Mouse (Mus musculus): Measurements from ENCODE around the gene Ppp1r14a. TPM values are rescaled to one million over a fixed set of nuclear protein-coding genes. Genes with fewer than 3 reads are reported as not detected.

Ppp1r14a gene
- total RNA-seq (2021) = 10 to 100 TPM; 13.2 to 15.4 TPM
- long read RNA-seq, experiment 1, partial matches to known transcripts = 0 of 2 reads
- long read RNA-seq, experiment 1, other reads (novel, unspliced or antisense) = 0 of 2 reads
- long read RNA-seq, experiment 2, partial matches to known transcripts = 0 of 4 reads
- long read RNA-seq, experiment 2, other reads (novel, unspliced or antisense) = 0 of 4 reads

DNA sequence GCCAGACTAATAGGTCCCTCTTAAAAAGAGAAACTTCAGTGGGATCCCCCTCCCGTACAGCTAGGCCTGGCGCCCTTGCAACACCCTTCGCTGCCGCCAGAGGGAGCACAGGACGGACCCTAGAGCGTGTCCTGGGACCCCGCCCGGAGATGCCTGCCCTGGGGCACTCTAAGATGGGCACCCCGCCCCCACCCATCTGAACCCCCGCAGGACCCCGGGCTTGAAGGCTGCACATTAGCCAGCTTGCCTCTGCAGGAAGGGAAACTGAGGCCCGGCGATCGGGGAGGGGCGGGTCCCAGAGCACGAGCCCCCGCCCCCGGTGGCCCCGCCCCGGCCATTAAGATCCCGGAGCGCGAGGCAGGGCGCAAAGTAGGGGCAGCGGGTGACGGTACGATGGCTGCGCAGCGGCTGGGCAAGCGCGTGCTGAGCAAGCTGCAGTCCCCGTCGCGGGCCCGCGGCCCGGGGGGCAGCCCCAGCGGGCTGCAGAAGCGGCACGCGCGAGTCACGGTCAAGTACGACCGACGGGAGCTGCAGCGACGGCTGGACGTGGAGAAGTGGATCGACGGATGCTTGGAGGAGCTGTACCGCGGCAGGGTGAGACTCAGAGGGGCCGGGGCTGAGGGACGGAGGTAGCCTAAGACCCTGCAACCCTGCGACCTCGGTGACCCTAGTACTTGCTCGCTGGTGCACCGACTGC lies at the start of gene Ppp1r14a:
TSS of gene Ppp1r14a (plus strand) at position 367 of the 697 bp plus-strand sequence.
- DNase-seq = peak; percentile 86 to 93
- intact Hi-C loops (cut with DNase I) = no loop called here

DNA sequence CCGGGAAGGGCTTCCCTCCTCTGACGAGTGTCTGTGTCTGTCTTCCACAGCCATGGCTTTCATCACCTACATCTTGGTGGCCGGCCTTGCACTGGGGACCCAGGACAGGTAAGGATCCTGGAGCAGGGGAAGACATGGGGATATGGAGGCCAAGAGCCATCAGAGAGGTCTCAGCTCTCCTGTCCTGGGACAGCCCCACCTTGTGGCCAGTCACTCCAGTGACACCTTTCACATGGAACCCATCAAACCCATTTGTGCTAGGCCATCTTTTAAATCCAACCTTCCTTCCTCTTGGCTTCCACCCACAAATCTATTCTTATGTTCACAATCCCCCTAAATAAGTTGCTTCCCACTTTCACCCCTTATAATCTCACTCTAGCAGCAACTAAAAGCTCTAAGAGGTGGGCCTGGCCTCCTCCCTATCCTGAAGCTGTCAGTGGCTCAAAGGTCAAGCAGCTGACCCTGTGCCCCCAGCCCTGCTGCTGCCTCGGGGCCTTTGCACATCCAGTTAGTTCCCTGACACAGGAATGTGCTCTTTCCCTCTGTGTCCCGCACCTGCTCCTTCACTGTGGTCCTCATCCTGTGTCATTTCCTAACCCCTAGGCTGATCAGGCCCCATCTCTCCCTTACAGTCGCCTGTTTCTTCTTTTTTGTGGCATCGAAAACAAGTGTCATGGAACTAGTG lies 44.2 kb upstream of the Ppp1r14a start:
- DNase-seq = peak; percentile 37 to 41
- intact Hi-C loops (cut with DNase I) = loop anchor here (5.0 kb wide), 1 partner anchor 118 kb away; the partner anchor contains the start of gene Ryr1

- intact Hi-C loops (cut with DNase I) = loop anchor here (2.0 to 5.0 kb wide), 2 partner anchors 51 to 119 kb away; partner anchors contain the start of gene Ryr1
- no peak for DNase-seq
Measured at GRCm38 (mm10) chr7:29246015-29246414, 43.1 kb upstream of the Ppp1r14a start.

- intact Hi-C loops (cut with DNase I) = loop anchor here (2.0 to 5.0 kb wide), 2 partner anchors 50 to 119 kb away; partner anchors contain the start of gene Ryr1
- DNase-seq = no peak
Measured at GRCm38 (mm10) chr7:29246619-29247313, 42.3 kb upstream of the Ppp1r14a start.

DNA sequence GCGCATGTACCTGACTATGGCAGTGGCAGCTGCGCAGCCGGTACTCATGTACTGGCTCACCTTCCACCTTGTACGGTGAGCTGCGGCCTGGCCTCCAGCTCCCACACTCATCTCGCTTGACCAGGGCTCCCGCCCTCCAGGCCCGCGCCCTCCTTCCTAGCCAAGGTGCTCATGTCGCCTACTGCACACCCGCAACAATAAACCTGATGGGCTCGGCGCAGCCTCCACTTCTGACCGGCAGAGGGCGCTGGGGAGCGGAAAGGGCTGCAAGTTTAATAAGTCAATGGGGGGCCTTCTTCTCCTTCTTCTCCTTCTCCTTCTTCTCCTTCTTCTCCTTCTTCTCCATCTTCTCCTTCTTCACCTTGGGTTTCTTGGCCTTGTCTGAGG lies 41.8 kb upstream of the Ppp1r14a start:
- DNase-seq = peak; percentile 86 to 92
- intact Hi-C loops (cut with DNase I) = loop anchor here (2.0 to 5.0 kb wide), 2 partner anchors 49 to 120 kb away; partner anchors contain the start of gene Ryr1

DNA sequence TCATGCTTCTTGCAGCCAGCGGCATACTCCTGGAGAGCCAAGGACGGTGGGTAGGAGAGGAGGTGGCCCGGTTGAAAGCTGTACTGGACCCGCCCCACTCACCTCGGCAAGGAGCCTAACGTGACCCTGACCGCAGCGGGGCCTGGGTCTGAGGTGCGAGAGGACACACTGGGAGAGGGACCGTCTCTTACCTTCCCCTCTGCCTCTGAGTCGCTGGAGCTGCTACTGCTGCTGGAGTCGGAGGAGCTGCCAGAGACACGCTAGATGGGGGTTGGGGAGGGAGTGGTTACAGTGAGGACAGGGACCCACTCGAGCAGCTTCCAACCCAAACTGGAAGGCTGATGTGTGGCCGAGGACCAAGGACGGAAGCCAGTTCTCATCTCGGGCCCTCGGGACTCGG lies 41.4 kb upstream of the Ppp1r14a start:
- DNase-seq = peak; percentile 27 to 41
- intact Hi-C loops (cut with DNase I) = loop anchor here (2.0 to 5.0 kb wide), 2 partner anchors 49 to 120 kb away; partner anchors contain the start of gene Ryr1

GRCm38 (mm10) chr7:29248261-29248841 lies 40.8 kb upstream of the Ppp1r14a start, which contains the start of gene 2200002D01Rik:
TSS of gene 2200002D01Rik (minus strand) at chr7:29248466.
- peak; percentile 37 to 40 for DNase-seq
- intact Hi-C loops (cut with DNase I) = loop anchor here (5.0 kb wide), 1 partner anchor 121 kb away; the partner anchor contains the start of gene Ryr1

GRCm38 (mm10) chr7:29251166-29251565 lies 37.9 kb upstream of the Ppp1r14a start:
- no peak for DNase-seq
- intact Hi-C loops (cut with DNase I) = no loop called here

DNA sequence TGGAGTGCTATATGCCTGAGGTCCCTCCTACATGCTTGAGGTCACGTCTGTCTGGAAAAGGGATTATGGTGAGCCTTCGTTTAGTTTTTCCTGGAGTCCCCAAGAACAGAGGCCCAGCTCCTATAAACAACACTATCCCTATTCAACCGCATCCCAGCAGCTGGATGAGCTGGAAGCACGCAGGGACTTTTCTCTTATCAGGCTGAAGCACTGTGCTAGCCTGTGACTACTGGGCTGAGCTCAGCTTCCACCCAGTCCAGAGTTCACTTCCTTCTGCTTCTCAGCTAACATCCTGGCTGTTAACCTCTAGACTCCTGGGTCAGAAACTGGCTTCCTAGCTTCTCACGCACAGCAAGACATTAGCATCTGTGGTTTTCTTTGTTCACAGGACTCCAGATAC lies 35.3 kb upstream of the Ppp1r14a start:
- intact Hi-C loops (cut with DNase I) = no loop called here

GRCm38 (mm10) chr7:29255875-29256274 lies 33.2 kb upstream of the Ppp1r14a start:
- no peak for DNase-seq
- intact Hi-C loops (cut with DNase I) = no loop called here

More for the DNA sequence above, 35.3 kb upstream of the Ppp1r14a start:
- no peak for DNase-seq

GRCm38 (mm10) chr7:29257368-29257767 lies 31.7 kb upstream of the Ppp1r14a start:
- intact Hi-C loops (cut with DNase I) = no loop called here
- DNase-seq = no peak

DNA sequence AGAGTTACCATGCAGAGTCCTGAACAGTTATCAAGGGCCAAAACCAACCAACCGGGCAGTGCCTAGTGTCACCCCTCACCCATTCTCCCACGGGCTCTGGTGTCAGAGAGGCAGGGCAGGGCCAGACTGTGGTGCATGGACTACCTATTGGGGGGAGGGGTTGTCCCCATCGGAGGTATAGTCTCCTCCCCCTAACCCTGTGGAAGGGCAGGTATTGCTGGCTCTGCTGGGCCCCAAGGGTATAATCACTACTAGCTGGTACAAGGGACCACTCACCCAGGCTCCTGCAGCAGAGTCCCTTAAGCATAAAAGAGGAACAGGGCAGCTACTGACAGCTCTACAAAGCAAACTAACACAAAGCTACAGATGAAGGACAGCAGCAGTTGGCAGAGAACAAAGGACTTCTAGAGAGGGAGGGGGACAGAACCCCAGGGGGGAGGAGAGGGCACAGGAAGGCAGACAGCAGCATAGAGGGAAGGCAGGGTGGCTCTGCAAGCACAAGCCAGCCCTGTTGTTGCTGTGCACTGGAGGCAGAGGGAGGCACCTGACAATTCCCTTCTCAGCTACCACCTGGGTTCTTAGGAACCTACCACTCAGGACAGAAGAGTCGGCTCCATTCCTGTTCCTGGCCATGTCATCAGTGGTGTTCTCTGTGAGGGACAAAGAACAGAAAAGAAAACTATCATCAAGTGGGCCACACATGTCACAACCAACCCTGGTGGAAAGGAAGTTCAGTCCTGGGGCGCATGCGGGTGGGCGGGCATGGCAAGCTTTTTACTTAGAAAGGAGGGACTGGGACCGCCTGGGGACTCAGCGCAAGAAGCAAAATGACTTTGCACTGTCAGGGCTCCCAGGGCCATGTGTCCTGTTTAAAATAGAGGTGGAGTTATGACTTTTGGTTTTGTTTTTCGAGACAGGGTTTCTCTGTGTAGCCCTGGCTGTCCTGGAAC lies 29.1 kb upstream of the Ppp1r14a start:
- intact Hi-C loops (cut with DNase I) = no loop called here
- DNase-seq = no peak

GRCm38 (mm10) chr7:29262151-29262550 lies 27.0 kb upstream of the Ppp1r14a start:
- no peak for DNase-seq
- intact Hi-C loops (cut with DNase I) = no loop called here

GRCm38 (mm10) chr7:29263831-29264230 lies 25.3 kb upstream of the Ppp1r14a start:
- DNase-seq = no peak
- intact Hi-C loops (cut with DNase I) = no loop called here

- no peak for DNase-seq
- intact Hi-C loops (cut with DNase I) = no loop called here
Measured at GRCm38 (mm10) chr7:29265636-29266035, 23.5 kb upstream of the Ppp1r14a start.

GRCm38 (mm10) chr7:29266931-29267330 lies 22.2 kb upstream of the Ppp1r14a start:
- DNase-seq = no peak
- intact Hi-C loops (cut with DNase I) = no loop called here

DNA sequence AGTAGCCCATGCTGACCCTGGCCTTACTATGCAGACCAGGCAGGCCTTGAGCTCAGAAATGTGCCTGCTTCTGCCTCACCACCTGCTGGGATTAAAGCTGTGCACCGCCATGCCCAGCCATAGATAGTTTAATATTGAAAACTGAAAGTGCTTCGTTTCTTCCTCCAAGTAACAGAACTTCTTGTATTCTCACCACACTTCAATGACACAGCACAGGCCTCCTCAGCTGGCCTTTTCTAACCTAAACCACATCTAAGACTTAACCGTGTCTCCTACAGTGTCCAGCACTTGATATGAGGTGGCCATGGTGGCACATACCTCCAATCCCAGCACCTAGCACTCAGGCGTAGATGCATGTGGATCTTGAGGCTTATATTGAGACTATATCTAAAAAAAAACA lies 18.7 kb upstream of the Ppp1r14a start:
- intact Hi-C loops (cut with DNase I) = no loop called here
- no peak for DNase-seq

- intact Hi-C loops (cut with DNase I) = no loop called here
Measured at GRCm38 (mm10) chr7:29271687-29272465, 17.2 kb upstream of the Ppp1r14a start.

More at GRCm38 (mm10) chr7:29271687-29272465, 17.2 kb upstream of the Ppp1r14a start:
- DNase-seq = no peak
